Mouse (Mus musculus) limb, embryonic 15.5 days (tissue): ENCODE results near the gene Tsc22d1. TPM values are rescaled to one million over a fixed set of nuclear protein-coding genes. Genes with fewer than 3 reads are reported as not detected.

Experiments used
- ATAC-seq: fragments of 200-750 bp; cut with Nextera tagmentation; 2 replicates; pipeline ENCODE4 v1.8.0; 2017; ENCODE audit warnings: low read depth, moderate TSS enrichment; ENCODE audit not compliant: insufficient number of reproducible peaks, low FRiP score, low TSS enrichment
- H3K27ac ChIP-seq: fragments of 300-500 bp; sonication (generic); 2 replicates; pipeline ENCODE4 v1.5.1; 2015; ENCODE audit warnings: moderate library complexity, mild to moderate bottlenecking, inconsistent platforms
- H3K27me3 ChIP-seq: fragments of 300-500 bp; sonication (generic); 2 replicates; pipeline ENCODE4 v1.6.1; 2015; ENCODE audit warnings: inconsistent platforms
- H3K36me3 ChIP-seq: fragments of 300-500 bp; sonication (generic); 2 replicates; pipeline ENCODE4 v1.6.1; 2015; ENCODE audit warnings: inconsistent platforms
- H3K4me1 ChIP-seq: fragments of 300-500 bp; sonication (generic); 2 replicates; pipeline ENCODE4 v1.6.1; 2015; ENCODE audit warnings: inconsistent platforms
- H3K4me2 ChIP-seq: fragments of 300-500 bp; sonication (generic); 2 replicates; pipeline ENCODE4 v1.6.1; 2015; ENCODE audit warnings: mild to moderate bottlenecking, inconsistent platforms
- H3K4me3 ChIP-seq: fragments of 300-500 bp; sonication (generic); 2 replicates; pipeline ENCODE4 v1.5.1; 2015; ENCODE audit warnings: mild to moderate bottlenecking, inconsistent platforms
- H3K9ac ChIP-seq: fragments of 300-500 bp; sonication (generic); 2 replicates; pipeline ENCODE4 v1.6.1; 2015; ENCODE audit warnings: inconsistent platforms
- H3K9me3 ChIP-seq: fragments of 300-500 bp; sonication (generic); 2 replicates; pipeline ENCODE4 v1.6.1; 2016; ENCODE audit warnings: inconsistent platforms
- WGBS: fragments of 180-500 bp; shearing (Covaris S2); methylation state at CpG from one replicate; pipeline ENCODE4 v1.1.7; 2015; 5-methylcytosine and 5-hydroxymethylcytosine counted together
- polyA plus RNA-seq: library from polyadenylated mRNA; unstranded; fragments of >200 nt; fragmentation: Nextera tagmentation; extraction: Ambion mirVana; gene quantifications from 2 replicates; pipeline ENCODE4 v1.2.1, GENCODE M21; 2015

The Tsc22d1 gene
- polyA plus RNA-seq, 1 experiment from 2014 or later, result 584 TPM

GRCm38 (mm10) chr14:76507357-76507756 is 92.6 kb downstream of the Tsc22d1 start:
- no peak for ATAC-seq
- Histone ChIP-seq H3K4me3 (peak overlapping the region; percentile 68), H3K4me2 (peak overlapping the region; percentile 74), H3K27me3 (no peaks in the 10 kb centered on the region), H3K4me1 (peaks cover 21% of the 10 kb centered on the region), H3K36me3 (peaks cover 28% of the 10 kb centered on the region), H3K27ac (peak overlapping the region; percentile 99), H3K9ac (no peak overlapping the region), H3K9me3 (no peaks in the 10 kb centered on the region)
- WGBS, result 86% methylated on average over 7 of the region's 7 CpGs

GRCm38 (mm10) chr14:76507804-76508500 is 93.2 kb downstream of the Tsc22d1 start:
- Histone ChIP-seq H3K4me1 (peaks cover 24% of the 10 kb centered on the region), H3K4me3 (peak overlapping the region; percentile 68), H3K27me3 (no peaks in the 10 kb centered on the region), H3K27ac (peak overlapping the region; percentile 69), H3K36me3 (peaks cover 28% of the 10 kb centered on the region), H3K9ac (no peak overlapping the region), H3K9me3 (no peaks in the 10 kb centered on the region), H3K4me2 (peak overlapping the region; percentile 74)
- ATAC-seq, result no peak
- 80% methylated on average over 9 of the region's 9 CpGs for WGBS

GRCm38 (mm10) chr14:76508701-76509100 is 93.9 kb downstream of the Tsc22d1 start:
- 56% methylated on average over 10 of the region's 10 CpGs for WGBS
- Histone ChIP-seq H3K4me2 (no peak overlapping the region), H3K27ac (peak overlapping the region; percentile 71; the same call in 1 of the 2 replicates), H3K4me1 (peaks cover 27% of the 10 kb centered on the region), H3K27me3 (no peaks in the 10 kb centered on the region), H3K36me3 (peaks cover 28% of the 10 kb centered on the region), H3K9ac (no peak overlapping the region), H3K9me3 (no peaks in the 10 kb centered on the region), H3K4me3 (no peak overlapping the region)
- no peak for ATAC-seq

- ATAC-seq, result no peak
- peaks cover 20% of the 10 kb centered on the region for H3K36me3 ChIP-seq
- H3K4me3 ChIP-seq, result no peak overlapping the region
- H3K4me1 ChIP-seq, result peaks cover 24% of the 10 kb centered on the region
- no peak overlapping the region for H3K4me2 ChIP-seq
- H3K27ac ChIP-seq, result no peak overlapping the region
- H3K9me3 ChIP-seq, result no peaks in the 10 kb centered on the region
- no peak overlapping the region for H3K9ac ChIP-seq
- WGBS, result 79% methylated on average over 7 of the region's 7 CpGs
- H3K27me3 ChIP-seq, result no peaks in the 10 kb centered on the region
Observed at GRCm38 (mm10) chr14:76511971-76512370, 97.2 kb downstream of the Tsc22d1 start.

- no peak overlapping the region for H3K4me3 ChIP-seq
- no peak overlapping the region; the same call in 1 of the 2 replicates for H3K27ac ChIP-seq
- H3K4me1 ChIP-seq, result peaks cover 13% of the 10 kb centered on the region
- no peak overlapping the region for H3K9ac ChIP-seq
- H3K27me3 ChIP-seq, result no peaks in the 10 kb centered on the region
- peak overlapping the region; percentile 7; the same call in 1 of the 2 replicates for H3K4me2 ChIP-seq
- H3K9me3 ChIP-seq, result no peaks in the 10 kb centered on the region
- ATAC-seq, result no peak
- 25% methylated on average over 11 of the region's 11 CpGs for WGBS
- 0 out of 2 replicates have a peak, but pooled peaks cover 8% of the 10 kb centered on the region for H3K36me3 ChIP-seq
Observed at GRCm38 (mm10) chr14:76513395-76514049, 98.8 kb downstream of the Tsc22d1 start.

GRCm38 (mm10) chr14:76514050-76514585 is 99.4 kb downstream of the Tsc22d1 start:
- Histone ChIP-seq H3K9me3 (no peaks in the 10 kb centered on the region), H3K4me2 (no peak overlapping the region), H3K4me3 (no peak overlapping the region), H3K36me3 (0 out of 2 replicates have a peak, but pooled peaks cover 8% of the 10 kb centered on the region), H3K9ac (no peak overlapping the region), H3K27ac (no peak overlapping the region), H3K4me1 (peaks cover 13% of the 10 kb centered on the region), H3K27me3 (no peaks in the 10 kb centered on the region)
- 46% methylated on average over 6 of the region's 6 CpGs for WGBS
- no peak for ATAC-seq

GRCm38 (mm10) chr14:76515620-76516019 is 100.9 kb downstream of the Tsc22d1 start:
- Histone ChIP-seq H3K36me3 (no peaks in the 10 kb centered on the region), H3K27me3 (no peaks in the 10 kb centered on the region), H3K4me2 (no peak overlapping the region), H3K4me1 (peaks cover 13% of the 10 kb centered on the region), H3K9me3 (no peaks in the 10 kb centered on the region), H3K27ac (no peak overlapping the region), H3K4me3 (no peak overlapping the region), H3K9ac (no peak overlapping the region)
- no peak for ATAC-seq
- 82% methylated on average over 7 of the region's 7 CpGs for WGBS

GRCm38 (mm10) chr14:76518217-76518616 is 103.5 kb downstream of the Tsc22d1 start:
- no peak overlapping the region for H3K27ac ChIP-seq
- H3K4me3 ChIP-seq, result no peak overlapping the region
- H3K4me2 ChIP-seq, result no peak overlapping the region
- no peaks in the 10 kb centered on the region for H3K9me3 ChIP-seq
- no peaks in the 10 kb centered on the region for H3K27me3 ChIP-seq
- 86% methylated on average over 5 of the region's 5 CpGs for WGBS
- no peak overlapping the region for H3K9ac ChIP-seq
- no peaks in the 10 kb centered on the region for H3K36me3 ChIP-seq
- no peak for ATAC-seq
- peaks cover 8% of the 10 kb centered on the region for H3K4me1 ChIP-seq

GRCm38 (mm10) chr14:76520606-76521005 is 105.8 kb downstream of the Tsc22d1 start:
- Histone ChIP-seq H3K9ac (no peak overlapping the region), H3K4me3 (no peak overlapping the region), H3K27me3 (no peaks in the 10 kb centered on the region), H3K9me3 (no peaks in the 10 kb centered on the region), H3K27ac (no peak overlapping the region), H3K4me1 (no peaks in the 10 kb centered on the region), H3K4me2 (no peak overlapping the region), H3K36me3 (no peaks in the 10 kb centered on the region)
- ATAC-seq, result no peak
- WGBS, result 68% methylated on average over 4 of the region's 4 CpGs

GRCm38 (mm10) chr14:76521308-76521707 is 106.5 kb downstream of the Tsc22d1 start:
- Histone ChIP-seq H3K9ac (no peak overlapping the region), H3K9me3 (no peaks in the 10 kb centered on the region)
- WGBS, result 91% methylated on average over 3 of the region's 3 CpGs

GRCm38 (mm10) chr14:76523344-76523743 is 108.6 kb downstream of the Tsc22d1 start:
- Histone ChIP-seq H3K36me3 (no peaks in the 10 kb centered on the region), H3K27ac (no peak overlapping the region), H3K9ac (no peak overlapping the region), H3K4me1 (peaks cover 20% of the 10 kb centered on the region), H3K4me2 (no peak overlapping the region), H3K27me3 (no peaks in the 10 kb centered on the region), H3K9me3 (no peaks in the 10 kb centered on the region), H3K4me3 (no peak overlapping the region)
- 85% methylated on average over 1 of the region's 1 CpGs for WGBS
- no peak for ATAC-seq

More at GRCm38 (mm10) chr14:76521308-76521707, 106.5 kb downstream of the Tsc22d1 start:
- Histone ChIP-seq H3K27ac (no peak overlapping the region), H3K4me2 (no peak overlapping the region), H3K36me3 (no peaks in the 10 kb centered on the region), H3K4me1 (peaks cover under 1% of the 10 kb centered on the region; the same call in 1 of the 2 replicates), H3K27me3 (no peaks in the 10 kb centered on the region), H3K4me3 (no peak overlapping the region)
- no peak for ATAC-seq

GRCm38 (mm10) chr14:76526467-76526866 is 111.7 kb downstream of the Tsc22d1 start:
- Histone ChIP-seq H3K27ac (no peak overlapping the region), H3K9me3 (no peaks in the 10 kb centered on the region), H3K36me3 (no peaks in the 10 kb centered on the region), H3K4me1 (peaks cover 34% of the 10 kb centered on the region), H3K27me3 (no peaks in the 10 kb centered on the region), H3K4me3 (no peak overlapping the region), H3K4me2 (no peak overlapping the region), H3K9ac (no peak overlapping the region)
- WGBS, result 79% methylated on average over 6 of the region's 6 CpGs
- ATAC-seq, result no peak
